Mouse (Mus musculus): ENCODE measurements around the gene Bpifa1. TPM values are rescaled to one million over a fixed set of nuclear protein-coding genes. Genes with fewer than 3 reads are reported as not detected.
"Not testable (repeated sequence)": the region's sequence is repeated elsewhere in the genome, so short reads cannot be mapped to it uniquely, and the experiment has no call there.

The Bpifa1 gene
- polyA plus RNA-seq, 1 experiment from 2014 or later: not detected

DNA sequence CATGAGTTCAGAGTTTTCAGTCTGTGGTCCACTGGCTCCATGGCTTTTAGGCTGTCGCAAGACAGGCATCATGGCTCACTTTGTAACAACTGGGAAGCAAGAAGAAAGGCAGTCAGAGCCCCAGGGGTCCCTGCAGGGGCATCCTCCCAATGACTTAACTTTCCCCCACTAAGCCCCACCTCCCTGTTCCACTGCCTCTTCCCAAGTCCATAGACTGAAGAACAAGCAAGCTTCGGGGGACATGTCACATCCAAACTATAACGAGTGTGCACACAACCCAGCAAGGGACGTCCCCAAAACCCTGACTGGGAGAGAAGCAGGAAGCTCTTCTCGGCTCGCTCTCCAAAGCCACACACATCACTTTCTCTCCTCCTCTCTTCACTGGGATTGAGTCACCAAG lies 28.9 kb downstream of the Bpifa1 start:
- Histone ChIP-seq H3K27ac (ENCODE audit: low read depth, low read length) (no peak overlapping the region), H3K4me1 (ENCODE audit: control insufficient read depth, insufficient read depth, low read depth, low read length) (no peaks in the 10 kb centered on the region), H3K27me3 (replicated peaks; ENCODE audit: control insufficient read depth, insufficient read depth, low read length) (no peaks in the 10 kb centered on the region), H3K4me2 (ENCODE audit: low read length) (no peak overlapping the region), H3K9me3 (ENCODE audit: control insufficient read depth, low read length) (no peaks in the 10 kb centered on the region), H3K9ac (ENCODE audit: low read depth, low read length) (no peak overlapping the region), H3K4me3 (ENCODE audit: low read length) (no peak overlapping the region), H3K36me3 (ENCODE audit: control insufficient read depth, insufficient read depth, low read length) (no peaks in the 10 kb centered on the region)
- 78% methylated on average over 6 of the region's 6 CpGs for WGBS
- ATAC-seq: no peak

DNA sequence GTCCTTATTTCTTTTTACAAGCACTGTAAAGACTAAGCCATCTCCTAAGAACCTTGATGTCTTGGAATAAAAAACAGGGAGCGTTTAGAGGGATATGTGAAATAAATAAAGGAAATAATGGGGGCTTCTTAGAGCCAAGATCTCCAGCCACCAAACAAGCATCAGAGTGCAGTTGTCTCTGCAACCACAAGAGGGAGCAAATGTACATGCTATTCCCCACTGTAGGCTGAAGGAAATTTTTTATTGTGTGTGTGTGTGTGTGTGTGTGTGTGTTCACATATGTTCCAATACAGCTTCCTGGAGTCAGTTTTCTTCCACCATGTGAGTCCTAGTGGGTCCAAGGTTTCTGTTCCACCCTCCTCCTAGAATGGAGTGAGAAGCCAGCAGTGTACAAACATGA lies 30.6 kb downstream of the Bpifa1 start:
- Histone ChIP-seq H3K36me3 (ENCODE audit: control insufficient read depth, insufficient read depth, low read length) (no peaks in the 10 kb centered on the region), H3K4me2 (ENCODE audit: low read length) (no peak overlapping the region), H3K27me3 (replicated peaks; ENCODE audit: control insufficient read depth, insufficient read depth, low read length) (no peaks in the 10 kb centered on the region), H3K9me3 (ENCODE audit: control insufficient read depth, low read length) (no peaks in the 10 kb centered on the region), H3K27ac (ENCODE audit: low read depth, low read length) (no peak overlapping the region), H3K9ac (ENCODE audit: low read depth, low read length) (no peak overlapping the region), H3K4me3 (ENCODE audit: low read length) (no peak overlapping the region), H3K4me1 (ENCODE audit: control insufficient read depth, insufficient read depth, low read depth, low read length) (no peaks in the 10 kb centered on the region)
- 52% methylated on average over 1 of the region's 1 CpGs for WGBS
- ATAC-seq: no peak

DNA sequence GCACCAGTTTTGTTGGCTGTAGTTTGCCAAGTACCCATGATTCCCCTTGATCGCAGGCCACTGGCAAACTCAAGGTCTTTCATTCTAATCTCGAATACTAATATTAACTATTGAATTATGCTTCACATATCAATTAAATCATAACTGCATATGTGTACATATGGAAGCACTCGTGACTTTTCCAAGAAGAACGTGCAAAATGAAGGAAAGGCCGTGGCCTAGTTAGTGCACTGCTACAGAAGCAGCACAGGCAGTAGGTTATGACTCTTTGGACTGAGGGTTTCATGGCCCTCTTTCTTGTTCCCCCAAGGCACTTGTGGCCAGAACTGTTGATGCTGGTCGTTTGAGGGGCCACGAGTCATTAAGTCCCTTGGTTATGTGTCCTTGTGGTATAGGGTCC lies 39.2 kb downstream of the Bpifa1 start:
- 87% methylated on average over 7 of the region's 7 CpGs for WGBS
- not testable (repeated sequence) for H3K4me3 ChIP-seq (ENCODE audit: low read length); H3K27me3 ChIP-seq (replicated peaks; ENCODE audit: control insufficient read depth, insufficient read depth, low read length); H3K27ac ChIP-seq (ENCODE audit: low read depth, low read length); H3K4me1 ChIP-seq (ENCODE audit: control insufficient read depth, insufficient read depth, low read depth, low read length); H3K36me3 ChIP-seq (ENCODE audit: control insufficient read depth, insufficient read depth, low read length); H3K9me3 ChIP-seq (ENCODE audit: control insufficient read depth, low read length); H3K4me2 ChIP-seq (ENCODE audit: low read length); ATAC-seq; H3K9ac ChIP-seq (ENCODE audit: low read depth, low read length)

DNA sequence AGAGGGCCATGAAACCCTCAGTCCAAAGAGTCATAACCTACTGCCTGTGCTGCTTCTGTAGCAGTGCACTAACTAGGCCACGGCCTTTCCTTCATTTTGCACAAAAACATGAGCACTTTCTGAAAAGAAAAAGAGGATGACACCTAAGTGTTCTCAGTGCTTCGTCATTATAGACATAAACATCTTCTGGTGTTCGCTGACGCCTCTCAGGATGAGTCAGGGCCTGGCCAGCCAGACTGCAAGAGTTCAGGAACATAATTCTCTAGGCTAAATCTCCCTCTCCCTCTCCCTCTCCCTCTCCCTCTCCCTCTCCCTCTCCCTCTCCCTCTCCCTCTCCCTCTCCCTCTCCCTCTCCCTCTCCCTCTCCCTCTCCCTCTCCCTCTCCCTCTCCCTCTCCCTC lies 40.4 kb downstream of the Bpifa1 start:
- not testable (repeated sequence) for H3K36me3 ChIP-seq (ENCODE audit: control insufficient read depth, insufficient read depth, low read length); H3K4me1 ChIP-seq (ENCODE audit: control insufficient read depth, insufficient read depth, low read depth, low read length); ATAC-seq; H3K9ac ChIP-seq (ENCODE audit: low read depth, low read length); H3K27me3 ChIP-seq (replicated peaks; ENCODE audit: control insufficient read depth, insufficient read depth, low read length); H3K9me3 ChIP-seq (ENCODE audit: control insufficient read depth, low read length); H3K4me2 ChIP-seq (ENCODE audit: low read length); H3K27ac ChIP-seq (ENCODE audit: low read depth, low read length); H3K4me3 ChIP-seq (ENCODE audit: low read length)
- 84% methylated on average over 4 of the region's 4 CpGs for WGBS

DNA sequence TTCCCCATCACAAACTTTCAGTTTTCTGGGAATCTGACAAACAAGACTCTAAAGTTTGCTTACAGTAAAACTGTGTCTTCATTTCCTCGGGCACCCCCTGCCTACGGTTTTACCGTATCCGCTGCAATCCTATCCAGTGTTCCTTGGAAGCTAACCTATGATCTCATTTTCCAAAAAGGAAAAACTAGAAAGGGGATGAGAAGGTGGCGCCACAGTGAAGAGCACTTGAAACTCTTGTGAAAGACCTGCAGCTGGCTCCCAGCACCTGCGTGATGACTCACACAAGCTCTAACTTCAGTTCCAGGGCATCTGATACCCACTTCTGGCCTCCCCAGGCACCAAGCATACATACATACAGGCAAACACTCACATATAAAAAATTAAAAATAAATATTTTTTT lies 42.6 kb downstream of the Bpifa1 start:
- H3K4me2 ChIP-seq (ENCODE audit: low read length): no peak overlapping the region
- H3K4me3 ChIP-seq (ENCODE audit: low read length): no peak overlapping the region
- H3K36me3 ChIP-seq (ENCODE audit: control insufficient read depth, insufficient read depth, low read length): no peaks in the 10 kb centered on the region
- H3K27me3 ChIP-seq (replicated peaks; ENCODE audit: control insufficient read depth, insufficient read depth, low read length): no peaks in the 10 kb centered on the region
- H3K27ac ChIP-seq (ENCODE audit: low read depth, low read length): no peak overlapping the region
- no peak for ATAC-seq
- WGBS: 87% methylated on average over 6 of the region's 6 CpGs
- H3K4me1 ChIP-seq (ENCODE audit: control insufficient read depth, insufficient read depth, low read depth, low read length): no peaks in the 10 kb centered on the region
- H3K9me3 ChIP-seq (ENCODE audit: control insufficient read depth, low read length): no peaks in the 10 kb centered on the region
- H3K9ac ChIP-seq (ENCODE audit: low read depth, low read length): no peak overlapping the region

DNA sequence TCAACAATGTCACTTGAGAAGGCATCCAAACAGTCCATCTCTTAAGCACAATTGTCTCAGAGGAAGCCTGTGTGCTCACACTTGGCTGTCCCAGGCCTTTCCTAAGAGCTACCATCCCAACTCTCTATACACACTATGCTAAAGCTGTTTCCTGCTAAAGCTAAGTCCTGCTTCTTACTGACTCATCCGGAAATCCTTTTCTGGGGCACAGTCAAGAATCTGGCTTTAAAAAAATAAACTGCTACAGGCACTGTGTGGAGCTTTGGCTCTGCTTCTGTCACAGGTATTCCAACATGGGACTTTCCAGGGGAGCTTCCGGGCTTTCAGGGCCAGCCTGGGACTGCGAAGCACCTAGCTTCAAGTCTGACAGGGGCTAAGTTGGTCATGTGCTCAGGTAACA lies 43.1 kb downstream of the Bpifa1 start:
- 87% methylated on average over 3 of the region's 3 CpGs for WGBS
- no peak overlapping the region for H3K9ac ChIP-seq (ENCODE audit: low read depth, low read length)
- no peaks in the 10 kb centered on the region for H3K27me3 ChIP-seq (replicated peaks; ENCODE audit: control insufficient read depth, insufficient read depth, low read length)
- no peaks in the 10 kb centered on the region for H3K9me3 ChIP-seq (ENCODE audit: control insufficient read depth, low read length)
- H3K36me3 ChIP-seq (ENCODE audit: control insufficient read depth, insufficient read depth, low read length): no peaks in the 10 kb centered on the region
- no peaks in the 10 kb centered on the region for H3K4me1 ChIP-seq (ENCODE audit: control insufficient read depth, insufficient read depth, low read depth, low read length)
- ATAC-seq: no peak
- H3K4me2 ChIP-seq (ENCODE audit: low read length): no peak overlapping the region
- no peak overlapping the region for H3K27ac ChIP-seq (ENCODE audit: low read depth, low read length)
- no peak overlapping the region for H3K4me3 ChIP-seq (ENCODE audit: low read length)

DNA sequence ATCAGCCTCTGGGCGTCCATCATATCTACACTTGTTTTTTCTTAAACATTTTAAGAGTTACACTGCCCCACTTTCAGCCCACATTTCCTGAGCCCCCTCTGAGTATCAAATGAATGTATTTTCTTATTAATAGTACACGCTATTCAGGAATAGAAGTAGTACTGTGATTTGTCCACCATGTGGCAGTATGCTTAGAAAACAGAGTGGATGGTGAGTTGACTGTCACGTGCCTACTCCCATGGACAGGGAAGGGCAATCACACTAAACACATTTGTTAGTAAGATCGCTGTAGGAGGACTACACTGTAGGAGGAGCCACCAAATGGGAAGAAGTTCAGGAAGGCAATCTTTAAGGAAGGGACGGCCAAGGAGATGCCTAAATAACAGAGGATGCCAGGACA lies 44.8 kb downstream of the Bpifa1 start:
- Histone ChIP-seq H3K27me3 (replicated peaks; ENCODE audit: control insufficient read depth, insufficient read depth, low read length) (no peaks in the 10 kb centered on the region), H3K27ac (ENCODE audit: low read depth, low read length) (no peak overlapping the region), H3K4me1 (ENCODE audit: control insufficient read depth, insufficient read depth, low read depth, low read length) (no peaks in the 10 kb centered on the region), H3K9ac (ENCODE audit: low read depth, low read length) (no peak overlapping the region), H3K4me2 (ENCODE audit: low read length) (no peak overlapping the region), H3K9me3 (ENCODE audit: control insufficient read depth, low read length) (no peaks in the 10 kb centered on the region), H3K4me3 (ENCODE audit: low read length) (no peak overlapping the region), H3K36me3 (ENCODE audit: control insufficient read depth, insufficient read depth, low read length) (no peaks in the 10 kb centered on the region)
- no peak for ATAC-seq
- 53% methylated on average over 5 of the region's 5 CpGs for WGBS

DNA sequence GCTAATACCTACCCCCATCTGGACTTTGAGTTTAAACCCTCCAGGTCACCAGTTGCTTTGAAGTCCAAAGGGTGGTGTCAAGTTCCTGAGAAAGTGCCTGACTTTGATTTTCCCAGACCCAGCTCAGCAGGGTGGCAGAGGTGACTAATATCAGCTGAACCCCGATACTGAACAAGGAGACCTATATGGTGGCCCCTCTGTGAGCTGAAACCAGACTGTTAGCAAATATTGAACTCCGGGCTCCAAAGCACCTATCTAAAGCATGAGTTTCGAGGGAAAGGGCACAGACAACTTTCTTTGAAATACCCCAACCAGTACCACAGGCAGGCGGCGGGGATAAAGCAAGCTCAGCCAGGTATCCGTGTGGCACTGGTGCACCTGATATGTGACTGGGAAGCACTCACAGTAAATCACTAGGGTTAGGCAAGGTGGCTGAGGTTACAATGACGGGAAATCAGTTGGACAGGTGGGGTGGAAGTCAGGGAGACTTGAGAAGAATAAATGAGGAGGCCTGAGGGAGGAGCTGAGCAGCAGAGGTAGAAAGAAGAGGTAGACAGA lies 47.3 kb downstream of the Bpifa1 start:
- H3K4me1 ChIP-seq (ENCODE audit: control insufficient read depth, insufficient read depth, low read depth, low read length): no peaks in the 10 kb centered on the region
- H3K9ac ChIP-seq (ENCODE audit: low read depth, low read length): no peak overlapping the region
- WGBS: 89% methylated on average over 7 of the region's 7 CpGs
- H3K27ac ChIP-seq (ENCODE audit: low read depth, low read length): no peak overlapping the region
- H3K36me3 ChIP-seq (ENCODE audit: control insufficient read depth, insufficient read depth, low read length): no peaks in the 10 kb centered on the region
- H3K27me3 ChIP-seq (replicated peaks; ENCODE audit: control insufficient read depth, insufficient read depth, low read length): no peaks in the 10 kb centered on the region
- no peak for ATAC-seq
- no peak overlapping the region for H3K4me2 ChIP-seq (ENCODE audit: low read length)
- H3K9me3 ChIP-seq (ENCODE audit: control insufficient read depth, low read length): no peaks in the 10 kb centered on the region
- no peak overlapping the region for H3K4me3 ChIP-seq (ENCODE audit: low read length)

DNA sequence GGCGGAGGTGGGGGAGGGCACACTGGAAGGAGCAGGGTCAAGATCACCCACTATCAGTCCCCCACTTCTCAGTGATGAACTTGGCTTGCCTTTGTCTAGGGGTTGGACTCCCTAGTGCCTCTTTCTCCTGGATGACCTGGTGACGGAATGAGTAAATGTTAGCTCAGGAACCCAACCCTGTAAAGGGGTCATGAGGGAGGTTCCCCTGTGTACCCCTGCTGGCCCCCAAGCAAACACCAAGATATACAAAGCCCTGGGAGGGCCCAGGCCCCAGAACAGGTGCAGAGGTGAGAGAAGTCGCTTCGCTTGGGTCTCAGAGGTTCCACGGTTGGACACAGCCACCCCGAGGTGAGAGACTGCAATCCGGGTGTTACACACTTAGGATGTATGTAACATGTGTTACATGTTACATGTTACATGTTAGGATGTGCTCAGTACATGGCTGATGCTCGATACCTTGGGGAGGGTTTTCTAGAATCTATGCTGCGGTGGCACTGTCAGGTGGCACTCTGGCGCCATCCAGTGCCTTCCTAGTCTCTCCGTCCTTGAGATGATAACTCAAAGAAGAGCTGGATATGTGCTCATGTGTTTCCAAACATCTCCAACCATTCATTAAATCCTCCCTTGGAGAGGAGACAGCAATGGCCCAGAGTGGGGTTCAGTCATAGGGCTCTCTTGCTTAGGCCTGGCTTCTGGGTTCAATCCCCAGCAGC lies 48.0 kb downstream of the Bpifa1 start, which contains the start of gene Bpifb1:
TSS of gene Bpifb1 (plus strand) at position 273 of the 713 bp plus-strand sequence.
- Histone ChIP-seq H3K4me3 (ENCODE audit: low read length) (no peak within 1 kb of the TSS), H3K36me3 (ENCODE audit: control insufficient read depth, insufficient read depth, low read length) (no peaks in the 10 kb centered on the region), H3K9ac (ENCODE audit: low read depth, low read length) (no peak within 1 kb of the TSS), H3K4me1 (ENCODE audit: control insufficient read depth, insufficient read depth, low read depth, low read length) (no peaks in the 10 kb centered on the region), H3K9me3 (ENCODE audit: control insufficient read depth, low read length) (no peaks in the 10 kb centered on the region), H3K27ac (ENCODE audit: low read depth, low read length) (no peak within 1 kb of the TSS), H3K4me2 (ENCODE audit: low read length) (no peak within 1 kb of the TSS), H3K27me3 (replicated peaks; ENCODE audit: control insufficient read depth, insufficient read depth, low read length) (no peaks in the 10 kb centered on the region)
- ATAC-seq: no peak
- WGBS: 85% methylated on average over 11 of the region's 11 CpGs

All from hindbrain, embryonic 16.5 days (tissue).